Mouse (Mus musculus) thymus, adult 2 months (tissue): ENCODE measurements around the gene Odc1. TPM values are rescaled to one million over a fixed set of nuclear protein-coding genes. Genes with fewer than 3 reads are reported as not detected.
"Not testable (repeated sequence)": the region's sequence is repeated elsewhere in the genome, so short reads cannot be mapped to it uniquely, and the experiment has no call there.

ENCODE experiments used
- DNase-seq: peaks from one replicate; pipeline ENCODE4 v3.0.0; 2021
- H3K27ac ChIP-seq: fragments of 200-500 bp; 2 replicates; pipeline ENCODE4 v1.5.1; 2012; ENCODE audit warnings: low read length, control low read depth; ENCODE audit not compliant: control insufficient read depth, insufficient read depth
- H3K27me3 ChIP-seq: fragments of 200-500 bp; 2 replicates; pipeline ENCODE4 v1.6.1; 2012; ENCODE audit warnings: mild to moderate bottlenecking, low read length, moderate library complexity, mixed read lengths; ENCODE audit not compliant: control insufficient read depth, insufficient read depth
- H3K36me3 ChIP-seq: fragments of 200-500 bp; 2 replicates; pipeline ENCODE4 v1.6.1; 2012; ENCODE audit warnings: mild to moderate bottlenecking, low read length, moderate library complexity; ENCODE audit not compliant: control insufficient read depth, insufficient read depth
- H3K4me1 ChIP-seq: fragments of 200-500 bp; replicated peaks from 2 replicates; pipeline ENCODE4 v1.6.1; 2012; ENCODE audit warnings: low read length; ENCODE audit not compliant: control insufficient read depth, insufficient read depth
- H3K4me3 ChIP-seq: fragments of 200-500 bp; 2 replicates; pipeline ENCODE4 v1.5.1; 2012; ENCODE audit warnings: mild to moderate bottlenecking, low read length, control low read depth, moderate library complexity; ENCODE audit not compliant: control insufficient read depth, insufficient read depth
- CTCF ChIP-seq: fragments of 200-500 bp; IDR thresholded peaks from 2 replicates; pipeline ENCODE4 v1.5.1; 2012; ENCODE audit warnings: mild to moderate bottlenecking, control low read depth, low read length, moderate library complexity, borderline replicate concordance; ENCODE audit not compliant: control insufficient read depth, poor library complexity, insufficient read depth; ENCODE audit errors: extremely low read depth
- POLR2A ChIP-seq: fragments of 200-500 bp; IDR thresholded peaks from 2 replicates; pipeline ENCODE4 v1.6.1; 2012; ENCODE audit warnings: mild to moderate bottlenecking, low read length, control low read depth, moderate library complexity; ENCODE audit not compliant: control insufficient read depth, poor library complexity, insufficient read depth; ENCODE audit errors: extremely low read depth
- WGBS: fragments of 180-500 bp; shearing (Covaris S2); methylation state at CpG from one replicate; pipeline ENCODE4 v1.1.7; 2018; 5-methylcytosine and 5-hydroxymethylcytosine counted together
- polyA plus RNA-seq: library from polyadenylated mRNA; depleted of rRNA; stranded (reverse); fragments of >200 nt; gene quantifications from 2 replicates; pipeline ENCODE4 v1.2.3, GENCODE M21; 2012

Gene Odc1
- polyA plus RNA-seq, 1 experiment, result 71.1 TPM

- no peak for DNase-seq
- H3K36me3 ChIP-seq, result peaks cover 3% of the 10 kb centered on the region; the same call in 1 of the 2 replicates
- no peak overlapping the region for H3K4me3 ChIP-seq
- no peaks in the 10 kb centered on the region for H3K27me3 ChIP-seq
- TF ChIP-seq CTCF (no peak), POLR2A (no peak)
- WGBS, result 97% methylated on average over 5 of the region's 5 CpGs
- H3K4me1 ChIP-seq, result peaks cover 6% of the 10 kb centered on the region
- H3K27ac ChIP-seq, result no peak overlapping the region
Observed at GRCm38 (mm10) chr12:17548505-17548904, 3.9 kb downstream of the Odc1 start.

- not testable (repeated sequence) for H3K4me3 ChIP-seq, H3K27me3 ChIP-seq, H3K27ac ChIP-seq, H3K36me3 ChIP-seq, H3K4me1 ChIP-seq, DNase-seq
- 87% methylated on average over 5 of the region's 5 CpGs for WGBS
Observed at GRCm38 (mm10) chr12:17549421-17549820, 4.8 kb downstream of the Odc1 start.

GRCm38 (mm10) chr12:17551208-17551995 is 6.8 kb downstream of the Odc1 start:
- peaks cover 3% of the 10 kb centered on the region; the same call in 1 of the 2 replicates for H3K36me3 ChIP-seq
- no peak for DNase-seq
- WGBS, result 59% methylated on average over 3 of the region's 3 CpGs
- TF ChIP-seq POLR2A (no peak), CTCF (no peak)
- no peaks in the 10 kb centered on the region for H3K4me1 ChIP-seq
- no peak overlapping the region for H3K27ac ChIP-seq
- H3K27me3 ChIP-seq, result no peaks in the 10 kb centered on the region
- H3K4me3 ChIP-seq, result no peak overlapping the region

GRCm38 (mm10) chr12:17552420-17552819 is 7.8 kb downstream of the Odc1 start:
- H3K4me3 ChIP-seq, result no peak overlapping the region
- no peak for TF ChIP-seq CTCF
- TF ChIP-seq POLR2A, result no peak
- H3K36me3 ChIP-seq, result peaks cover 3% of the 10 kb centered on the region; the same call in 1 of the 2 replicates
- H3K4me1 ChIP-seq, result no peaks in the 10 kb centered on the region
- H3K27ac ChIP-seq, result no peak overlapping the region
- no peak for DNase-seq
- no peaks in the 10 kb centered on the region for H3K27me3 ChIP-seq
- 95% methylated on average over 3 of the region's 3 CpGs for WGBS

- H3K27ac ChIP-seq, result no peak overlapping the region
- TF ChIP-seq POLR2A, result no peak
- TF ChIP-seq CTCF, result no peak
- H3K27me3 ChIP-seq, result no peaks in the 10 kb centered on the region
- H3K36me3 ChIP-seq, result peaks cover 3% of the 10 kb centered on the region; the same call in 1 of the 2 replicates
- WGBS, result 100% methylated on average over 2 of the region's 2 CpGs
- no peak overlapping the region for H3K4me3 ChIP-seq
- no peak for DNase-seq
- H3K4me1 ChIP-seq, result no peaks in the 10 kb centered on the region
Observed at GRCm38 (mm10) chr12:17552949-17553348, 8.4 kb downstream of the Odc1 start.

GRCm38 (mm10) chr12:17553627-17554026 is 9.0 kb downstream of the Odc1 start:
- WGBS, result 77% methylated on average over 5 of the region's 5 CpGs
- DNase-seq, result no peak
- H3K27me3 ChIP-seq, result no peaks in the 10 kb centered on the region

More at GRCm38 (mm10) chr12:17553627-17554026, 9.0 kb downstream of the Odc1 start:
- Histone ChIP-seq H3K4me3 (no peak overlapping the region), H3K27ac (no peak overlapping the region), H3K4me1 (no peaks in the 10 kb centered on the region), H3K36me3 (peaks cover 3% of the 10 kb centered on the region; the same call in 1 of the 2 replicates)
- TF ChIP-seq POLR2A, result no peak
- TF ChIP-seq CTCF, result no peak
